Mouse (Mus musculus): ENCODE measurements around the gene Pga5. TPM values are rescaled to one million over a fixed set of nuclear protein-coding genes. Genes with fewer than 3 reads are reported as not detected.

Pga5 gene
- polyA plus RNA-seq, 1 experiment from 2014 or later: not detected

DNA sequence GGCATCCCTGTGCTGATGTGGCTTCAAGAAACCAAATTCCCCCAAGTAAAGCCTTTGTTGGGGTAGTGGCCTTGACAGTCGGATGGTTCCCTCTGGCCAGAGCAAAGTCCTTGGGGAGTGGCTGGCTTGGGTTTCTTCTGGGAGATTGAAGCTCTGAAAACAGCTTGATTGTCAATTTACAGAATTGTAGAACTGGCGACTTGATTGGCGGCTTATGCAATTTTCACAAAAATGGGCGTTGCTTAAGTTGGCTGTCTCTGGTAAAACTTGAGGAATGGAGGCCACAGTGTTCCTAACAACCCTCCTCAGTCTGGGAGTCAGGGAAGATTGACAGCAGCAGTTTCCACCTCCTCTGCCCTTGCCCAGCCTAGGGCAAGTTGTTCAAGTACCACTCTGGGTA lies 14.5 kb upstream of the Pga5 start:
- no peaks in the 10 kb centered on the region for H3K36me3 ChIP-seq (ENCODE audit: inconsistent target)
- WGBS (ENCODE audit: missing documents): 78% methylated on average over 4 of the region's 4 CpGs
- H3K27ac ChIP-seq: peak overlapping the region; percentile 86
- peaks cover 77% of the 10 kb centered on the region for H3K79me2 ChIP-seq (ENCODE audit: inconsistent target)
- H3K4me3 ChIP-seq (ENCODE audit: inconsistent target): no peak overlapping the region

DNA sequence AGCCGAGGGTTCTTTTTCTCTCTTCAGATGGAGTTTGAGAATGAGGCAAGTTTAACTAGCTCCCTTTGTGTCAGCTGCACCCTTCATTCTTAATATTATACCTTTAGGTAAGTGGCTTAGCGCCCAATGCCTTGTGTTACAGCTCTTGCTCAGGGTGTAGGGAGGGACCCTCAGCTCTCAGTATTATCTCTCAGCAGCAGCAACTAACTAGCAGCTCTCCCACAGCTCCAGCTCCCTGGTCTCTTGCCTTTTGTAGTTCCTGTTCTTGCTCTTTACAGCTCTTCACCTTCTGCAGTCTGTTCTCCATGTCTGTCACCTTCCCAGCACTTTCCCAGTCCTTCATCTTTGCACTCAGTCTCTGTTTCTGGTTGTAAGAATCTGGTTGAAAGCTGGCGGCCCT lies 13.8 kb upstream of the Pga5 start:
- H3K27ac ChIP-seq: peak overlapping the region; percentile 86
- H3K36me3 ChIP-seq (ENCODE audit: inconsistent target): no peaks in the 10 kb centered on the region
- no peak overlapping the region for H3K4me3 ChIP-seq (ENCODE audit: inconsistent target)
- peaks cover 70% of the 10 kb centered on the region for H3K79me2 ChIP-seq (ENCODE audit: inconsistent target)
- 75% methylated on average over 3 of the region's 3 CpGs for WGBS (ENCODE audit: missing documents)

DNA sequence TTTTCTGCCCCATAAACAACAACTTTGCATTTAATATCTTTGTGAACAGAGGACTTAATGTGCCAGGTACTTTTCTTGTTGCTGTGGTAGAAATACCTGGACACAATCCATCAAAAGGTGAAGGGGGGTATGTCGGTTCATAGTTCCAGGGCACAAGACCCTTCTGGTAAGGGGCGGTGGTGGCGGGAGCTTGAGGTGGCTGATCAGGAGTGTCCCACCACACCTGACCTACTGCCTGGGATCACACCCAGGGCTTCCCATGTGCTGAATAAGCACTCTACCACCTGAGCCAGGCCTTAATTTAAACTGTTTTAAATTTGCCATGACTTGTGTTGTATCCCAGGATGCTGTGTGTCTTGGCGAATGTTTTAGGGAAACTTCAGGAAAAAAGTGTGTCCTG lies 13.2 kb upstream of the Pga5 start:
- 95% methylated on average over 4 of the region's 4 CpGs for WGBS (ENCODE audit: missing documents)

DNA sequence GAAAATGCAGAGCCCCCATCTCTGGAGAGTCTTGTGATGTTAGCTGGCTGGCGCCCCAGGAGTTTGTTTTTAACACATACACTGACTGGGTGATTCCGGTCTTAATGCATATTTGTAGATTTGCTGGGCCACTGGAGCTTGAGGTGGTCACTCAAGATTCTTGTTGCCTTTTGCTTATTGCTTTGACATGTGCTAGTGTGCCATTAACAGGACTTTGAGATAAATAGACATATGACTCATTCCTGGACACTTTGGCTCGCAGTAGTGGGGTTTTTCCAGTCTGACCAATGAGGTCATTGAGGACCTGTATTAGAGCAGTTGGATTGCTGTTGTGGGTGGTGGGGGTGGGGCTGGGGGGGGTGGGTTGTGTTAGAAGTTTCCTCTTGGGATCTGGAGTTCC lies 12.5 kb upstream of the Pga5 start:
- no peaks in the 10 kb centered on the region for H3K36me3 ChIP-seq (ENCODE audit: inconsistent target)
- peak overlapping the region; percentile 67 for H3K27ac ChIP-seq
- H3K4me3 ChIP-seq (ENCODE audit: inconsistent target): no peak overlapping the region; the same call in 1 of the 2 replicates
- WGBS (ENCODE audit: missing documents): 63% methylated on average over 2 of the region's 3 CpGs
- H3K79me2 ChIP-seq (ENCODE audit: inconsistent target): peaks cover 57% of the 10 kb centered on the region

More for the DNA sequence above, 13.2 kb upstream of the Pga5 start:
- Histone ChIP-seq H3K79me2 (ENCODE audit: inconsistent target) (peaks cover 65% of the 10 kb centered on the region), H3K27ac (no peak overlapping the region), H3K36me3 (ENCODE audit: inconsistent target) (no peaks in the 10 kb centered on the region), H3K4me3 (ENCODE audit: inconsistent target) (no peak overlapping the region)

DNA sequence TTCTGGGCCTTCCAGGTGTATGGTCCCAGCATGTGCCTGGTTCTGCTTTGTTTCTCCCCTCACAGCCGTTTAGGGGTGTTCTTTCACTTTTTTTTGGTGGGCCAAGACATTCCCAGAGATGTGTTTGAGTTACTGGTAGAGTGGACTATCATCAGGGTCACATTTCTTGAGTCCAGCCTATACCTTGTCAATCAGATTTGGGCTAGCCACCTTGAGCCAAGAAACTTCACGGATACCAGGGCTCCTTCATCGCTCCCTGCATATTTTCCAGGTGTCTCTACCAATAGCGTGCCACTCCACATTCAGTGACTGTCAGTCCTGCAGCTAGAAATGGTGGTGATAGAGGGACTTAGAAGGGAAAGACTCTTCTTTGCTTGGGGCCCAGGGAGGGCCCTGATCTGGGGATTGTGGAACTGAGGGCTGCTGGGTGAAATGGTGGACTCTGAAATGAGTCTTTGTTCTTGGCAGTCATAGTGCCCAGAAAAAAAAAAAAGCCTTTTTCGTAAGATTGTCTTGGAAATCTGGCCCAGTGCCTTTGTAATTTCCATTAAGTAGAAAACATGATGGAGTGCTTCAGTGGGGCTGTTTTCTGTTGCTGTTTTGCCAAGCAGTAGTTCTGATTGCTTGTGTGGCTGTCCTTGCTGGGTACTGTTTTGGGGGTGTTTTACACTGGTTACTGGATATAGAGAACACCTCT lies 11.7 kb upstream of the Pga5 start:
- WGBS (ENCODE audit: missing documents): 57% methylated on average over 5 of the region's 5 CpGs
- peaks cover 50% of the 10 kb centered on the region for H3K79me2 ChIP-seq (ENCODE audit: inconsistent target)
- H3K27ac ChIP-seq: peak overlapping the region; percentile 67
- H3K36me3 ChIP-seq (ENCODE audit: inconsistent target): no peaks in the 10 kb centered on the region
- H3K4me3 ChIP-seq (ENCODE audit: inconsistent target): peak overlapping the region; percentile 64

DNA sequence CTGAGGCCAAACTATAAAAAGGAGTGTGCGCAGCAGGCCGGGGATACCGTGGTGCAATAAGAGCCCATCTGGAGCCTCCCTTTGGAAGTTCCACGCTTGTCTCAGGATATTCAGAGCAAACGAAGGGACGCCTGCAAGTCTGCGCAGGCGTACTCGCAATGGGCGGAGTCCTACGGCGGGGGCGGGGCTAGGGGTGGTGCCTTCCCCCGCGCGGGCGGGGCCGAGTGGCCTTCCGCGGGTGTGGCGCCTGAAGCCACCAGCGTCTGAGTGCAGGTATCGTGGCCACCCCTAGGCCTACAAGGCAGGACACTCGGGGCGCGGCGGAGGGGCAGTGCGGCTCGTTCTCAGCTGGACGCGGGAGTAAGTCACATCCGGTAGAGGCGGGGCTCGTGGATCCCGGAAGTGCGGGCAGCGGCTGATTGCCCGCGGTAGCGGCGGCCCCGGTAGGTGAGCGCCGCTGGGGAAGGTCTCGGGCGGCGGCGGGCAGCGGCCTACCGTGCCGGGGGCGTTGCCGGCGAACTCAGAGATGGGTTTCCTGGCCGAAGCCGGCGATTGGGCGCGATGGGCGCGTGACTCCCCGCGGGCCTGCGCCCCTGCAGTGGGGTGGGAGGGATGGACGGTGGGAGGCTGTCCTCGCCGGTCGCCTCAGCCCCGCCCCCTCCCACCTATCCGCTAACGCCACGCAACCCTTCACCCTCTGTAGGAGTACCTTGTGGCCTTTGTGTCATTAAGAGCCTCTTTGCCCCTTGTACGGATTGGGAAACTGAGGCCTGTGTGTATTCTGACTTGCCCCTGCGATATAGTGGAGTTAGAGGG lies 10.9 kb upstream of the Pga5 start, which contains the start of gene Vps37c:
Gene Vps37c (plus strand): TSS at position 199 of the 816 bp plus-strand sequence.
- under 1% methylated on average over 74 of the region's 74 CpGs for WGBS (ENCODE audit: missing documents)
- Histone ChIP-seq H3K36me3 (ENCODE audit: inconsistent target) (no peaks in the 10 kb centered on the region), H3K79me2 (ENCODE audit: inconsistent target) (peaks cover 46% of the 10 kb centered on the region), H3K4me3 (ENCODE audit: inconsistent target) (peak within 1 kb of the TSS; percentile 64), H3K27ac (peak within 1 kb of the TSS; percentile 67)

DNA sequence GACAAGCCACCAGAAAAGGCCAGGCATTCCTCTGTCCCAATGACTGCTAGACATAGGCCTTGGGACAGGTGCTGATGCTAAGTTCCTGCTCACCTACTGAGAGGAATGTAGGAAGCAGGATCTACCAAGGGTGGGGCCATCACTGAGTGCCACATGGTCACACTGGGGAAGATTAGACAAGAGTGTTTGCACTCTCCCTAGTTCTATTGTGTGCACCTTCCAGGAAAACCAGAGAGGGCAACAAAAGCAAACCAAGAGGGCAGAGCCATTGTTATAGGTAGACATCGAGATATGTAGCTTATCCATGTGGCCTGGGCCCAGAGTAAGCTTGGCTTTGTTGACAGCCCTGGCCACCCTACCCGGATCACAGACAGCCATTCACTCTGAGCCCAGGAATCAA lies 7.9 kb upstream of the Pga5 start:
- WGBS (ENCODE audit: missing documents): 95% methylated on average over 2 of the region's 2 CpGs
- H3K79me2 ChIP-seq (ENCODE audit: inconsistent target): peaks cover 18% of the 10 kb centered on the region
- H3K4me3 ChIP-seq (ENCODE audit: inconsistent target): no peak overlapping the region
- no peaks in the 10 kb centered on the region for H3K36me3 ChIP-seq (ENCODE audit: inconsistent target)
- H3K27ac ChIP-seq: no peak overlapping the region

DNA sequence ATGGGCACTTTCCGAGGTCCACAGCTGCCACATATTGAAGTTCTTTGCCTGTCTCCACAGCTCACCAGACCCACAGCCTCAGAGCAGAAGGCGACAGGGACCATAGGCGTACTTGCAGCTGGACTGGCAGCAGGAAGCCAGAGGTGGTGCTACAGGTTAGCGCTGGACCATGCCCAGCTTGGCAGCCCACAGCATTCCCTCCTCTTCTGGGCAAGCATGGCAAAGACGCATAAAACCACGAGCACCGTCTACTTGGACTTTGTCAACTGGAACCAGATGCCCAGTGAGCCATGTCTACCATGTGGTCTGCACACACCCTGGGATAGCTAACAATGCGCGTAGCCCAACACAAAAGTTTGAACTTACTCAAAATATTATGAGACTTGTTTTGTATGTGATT lies 7.2 kb upstream of the Pga5 start:
- Histone ChIP-seq H3K4me3 (ENCODE audit: inconsistent target) (no peak overlapping the region), H3K27ac (no peak overlapping the region), H3K79me2 (ENCODE audit: inconsistent target) (peaks cover 12% of the 10 kb centered on the region), H3K36me3 (ENCODE audit: inconsistent target) (no peaks in the 10 kb centered on the region)
- WGBS (ENCODE audit: missing documents): 87% methylated on average over 9 of the region's 9 CpGs

DNA sequence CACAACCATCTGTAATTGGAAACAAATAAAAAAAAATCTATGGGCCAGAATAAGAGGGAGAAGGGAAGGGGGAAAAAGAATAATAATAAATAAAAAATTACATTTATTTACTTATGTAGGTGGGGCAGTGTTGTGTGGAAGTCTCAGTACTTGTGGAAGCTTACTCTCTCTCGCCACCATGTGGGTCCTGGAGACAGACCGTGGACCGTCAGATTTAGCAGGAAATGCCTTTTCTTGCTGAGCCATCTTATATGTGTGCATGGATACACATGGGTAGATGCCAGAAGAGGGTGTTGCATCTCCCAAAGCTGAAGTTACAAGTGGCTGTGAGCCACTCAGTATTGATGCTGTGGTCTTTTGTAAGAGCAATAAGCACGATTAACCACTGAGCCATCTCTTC lies 3.7 kb upstream of the Pga5 start:
- no peak overlapping the region for H3K27ac ChIP-seq
- H3K4me3 ChIP-seq (ENCODE audit: inconsistent target): no peak overlapping the region
- 51% methylated on average over 4 of the region's 4 CpGs for WGBS (ENCODE audit: missing documents)
- no peaks in the 10 kb centered on the region for H3K79me2 ChIP-seq (ENCODE audit: inconsistent target)
- no peaks in the 10 kb centered on the region for H3K36me3 ChIP-seq (ENCODE audit: inconsistent target)

DNA sequence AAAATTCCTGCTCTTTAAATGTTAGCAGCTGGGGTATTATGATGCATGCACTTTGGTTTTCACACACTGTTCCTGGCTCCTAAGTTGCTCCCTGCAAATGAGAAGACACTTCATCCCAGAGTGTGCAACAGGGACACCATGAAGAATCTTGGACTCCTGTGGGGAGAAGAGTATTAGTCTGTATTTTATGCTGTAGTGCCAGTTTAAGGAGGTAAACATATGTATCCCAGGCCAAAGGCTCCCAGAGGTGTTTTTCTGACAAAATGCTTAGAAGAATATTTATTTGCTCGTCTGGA lies 849 bp upstream of the Pga5 start:
- Histone ChIP-seq H3K36me3 (ENCODE audit: inconsistent target) (no peaks in the 10 kb centered on the region), H3K27ac (no peak overlapping the region), H3K4me3 (ENCODE audit: inconsistent target) (no peak overlapping the region), H3K79me2 (ENCODE audit: inconsistent target) (no peaks in the 10 kb centered on the region)
- WGBS (ENCODE audit: missing documents): 100% methylated on average over 1 of the region's 1 CpGs

GRCm38 (mm10) chr19:10676656-10677055 lies 1.2 kb downstream of the Pga5 start:
- H3K27ac ChIP-seq: no peak overlapping the region
- H3K79me2 ChIP-seq (ENCODE audit: inconsistent target): no peaks in the 10 kb centered on the region
- H3K4me3 ChIP-seq (ENCODE audit: inconsistent target): no peak overlapping the region
- 87% methylated on average over 16 of the region's 16 CpGs for WGBS (ENCODE audit: missing documents)
- H3K36me3 ChIP-seq (ENCODE audit: inconsistent target): no peaks in the 10 kb centered on the region

- Histone ChIP-seq H3K36me3 (ENCODE audit: inconsistent target) (no peaks in the 10 kb centered on the region), H3K27ac (no peak overlapping the region), H3K79me2 (ENCODE audit: inconsistent target) (no peaks in the 10 kb centered on the region), H3K4me3 (ENCODE audit: inconsistent target) (no peak overlapping the region)
- WGBS (ENCODE audit: missing documents): 80% methylated on average over 1 of the region's 1 CpGs
Observed at GRCm38 (mm10) chr19:10673275-10673674, 4.6 kb downstream of the Pga5 start.

- Histone ChIP-seq H3K36me3 (ENCODE audit: inconsistent target) (no peaks in the 10 kb centered on the region), H3K27ac (no peak overlapping the region), H3K4me3 (ENCODE audit: inconsistent target) (no peak overlapping the region), H3K79me2 (ENCODE audit: inconsistent target) (no peaks in the 10 kb centered on the region)
- WGBS (ENCODE audit: missing documents): 89% methylated on average over 9 of the region's 9 CpGs
Observed at GRCm38 (mm10) chr19:10671854-10672417, 5.9 kb downstream of the Pga5 start.

DNA sequence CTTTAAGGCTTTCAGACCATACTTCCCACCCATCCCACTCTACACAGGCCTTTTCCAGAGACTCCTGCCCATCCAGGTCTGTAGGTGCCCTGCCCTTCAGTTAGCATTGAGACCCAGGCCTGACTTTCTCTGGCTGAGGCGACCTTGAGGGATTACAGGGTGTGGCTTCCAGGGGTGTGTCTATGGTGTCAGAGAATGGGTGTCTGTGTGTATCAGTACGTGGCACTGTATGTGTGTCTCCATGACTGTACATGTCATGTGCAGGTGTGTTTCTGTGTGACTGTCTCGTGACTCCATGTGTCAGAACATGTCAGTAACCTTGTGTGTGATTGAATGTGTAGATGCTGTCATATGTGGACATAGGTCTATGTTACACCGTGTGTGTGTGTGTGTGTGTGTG lies 6.6 kb downstream of the Pga5 start:
- H3K36me3 ChIP-seq (ENCODE audit: inconsistent target): no peaks in the 10 kb centered on the region
- 95% methylated on average over 3 of the region's 4 CpGs for WGBS (ENCODE audit: missing documents)
- no peaks in the 10 kb centered on the region for H3K79me2 ChIP-seq (ENCODE audit: inconsistent target)
- no peak overlapping the region for H3K4me3 ChIP-seq (ENCODE audit: inconsistent target)
- no peak overlapping the region for H3K27ac ChIP-seq

GRCm38 (mm10) chr19:10665499-10665898 lies 12.4 kb downstream of the Pga5 start:
- H3K79me2 ChIP-seq (ENCODE audit: inconsistent target): no peaks in the 10 kb centered on the region
- 0% methylated on average over 2 of the region's 2 CpGs for WGBS (ENCODE audit: missing documents)
- H3K4me3 ChIP-seq (ENCODE audit: inconsistent target): no peak overlapping the region
- no peak overlapping the region for H3K27ac ChIP-seq
- H3K36me3 ChIP-seq (ENCODE audit: inconsistent target): no peaks in the 10 kb centered on the region

All from macrophage (primary cell).